9 mouse cellular contexts compared by ENCODE assay signal in the genomic region with DNA sequence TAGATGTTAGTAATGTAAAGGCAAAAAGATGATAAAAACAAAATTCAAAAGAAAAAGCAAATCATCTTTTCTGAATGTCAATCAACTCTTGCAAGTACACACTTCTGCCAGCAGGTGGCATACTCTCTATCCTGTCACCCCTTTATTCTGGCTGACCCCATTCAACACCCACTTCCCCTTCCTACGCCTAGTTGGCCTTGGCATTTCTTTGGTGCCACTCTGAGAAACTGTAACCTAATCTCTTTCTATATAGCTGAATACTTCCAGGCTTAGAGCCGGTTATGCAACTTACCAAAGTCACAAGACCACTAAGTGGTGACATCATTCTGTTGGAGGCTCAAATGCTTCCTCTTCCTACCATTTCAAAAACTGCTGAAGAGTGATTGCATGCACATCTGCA.
DNase-seq lines count a peak whose midpoint lies in the region; ATAC-seq lines count a peak whose summit lies in the region.
"Had no signal": no experiment of that assay in that cellular context is flagged by ENCODE, and none has a peak within 500 bp of the region (broad histone marks: within the 10 kb centered on the region; RNA-seq: fewer than 3 reads in every experiment).

No protein-coding gene starts in this region.

- DNase-seq in forebrain, embryonic 14.5 days (ENCODE audit: low spot score): peak; percentile 30
- DNase-seq in left cerebral cortex, postnatal 4 days: peak; percentile 5
- no peak for DNase-seq in left cerebral cortex, postnatal 14 days (ENCODE audit: low spot score in 2 of 2)
- DNase-seq in adrenal gland, adult 8-10 months: peak; percentile 9
- DNase-seq in lung, postnatal 10 days: peak; percentile 2
- no peak for DNase-seq in urinary bladder, postnatal 14 days (ENCODE audit: low spot score)

- no peaks in the 10 kb centered on the region for H3K9me3 ChIP-seq in forebrain, embryonic 14.5 days (replicated peaks; ENCODE audit: control insufficient read depth, low read length)
- H3K9me3 ChIP-seq in forebrain, embryonic 16.5 days (ENCODE audit: control insufficient read depth, low read length): no peaks in the 10 kb centered on the region

- no peaks in the 10 kb centered on the region for H3K27me3 ChIP-seq in forebrain, embryonic 14.5 days (replicated peaks; ENCODE audit: control insufficient read depth, insufficient read depth, low read length)
- no peaks in the 10 kb centered on the region for H3K27me3 ChIP-seq in forebrain, embryonic 16.5 days (replicated peaks; ENCODE audit: control insufficient read depth, insufficient read depth, low read length)

- H3K9ac ChIP-seq in forebrain, embryonic 14.5 days (ENCODE audit: low read length): no peak overlapping the region
- H3K9ac ChIP-seq in forebrain, embryonic 16.5 days (replicated peaks; ENCODE audit: low read depth, low read length): no peak overlapping the region

- no peak for ATAC-seq in forebrain, embryonic 14.5 days
- no peak for ATAC-seq in forebrain, embryonic 16.5 days
- no peak for ATAC-seq in activated CD4-positive, CD25-positive, alpha-beta regulatory T cell, adult 4 months

- no peaks in the 10 kb centered on the region for H3K36me3 ChIP-seq in forebrain, embryonic 14.5 days (ENCODE audit: control insufficient read depth, insufficient read depth, low read length)
- H3K36me3 ChIP-seq in forebrain, embryonic 16.5 days (ENCODE audit: control insufficient read depth, insufficient read depth): no peaks in the 10 kb centered on the region

- H3K4me1 ChIP-seq in forebrain, embryonic 14.5 days (ENCODE audit: control insufficient read depth, insufficient read depth, low read length): no peaks in the 10 kb centered on the region
- H3K4me1 ChIP-seq in forebrain, embryonic 16.5 days (replicated peaks; ENCODE audit: control insufficient read depth, insufficient read depth, low read length): no peaks in the 10 kb centered on the region

- no peak overlapping the region for H3K27ac ChIP-seq in forebrain, embryonic 14.5 days (ENCODE audit: low read depth, low read length)
- H3K27ac ChIP-seq in forebrain, embryonic 16.5 days (ENCODE audit: low read length): no peak overlapping the region
- H3K27ac ChIP-seq: macrophage had no signal

- no peak overlapping the region for H3K4me3 ChIP-seq in forebrain, embryonic 14.5 days (ENCODE audit: low read depth, low read length)
- no peak overlapping the region for H3K4me3 ChIP-seq in forebrain, embryonic 16.5 days (replicated peaks; ENCODE audit: low read length)

- no peak overlapping the region for H3K4me2 ChIP-seq in forebrain, embryonic 14.5 days (ENCODE audit: low read length)
- no peak overlapping the region for H3K4me2 ChIP-seq in forebrain, embryonic 16.5 days (ENCODE audit: low read length)

- intact Hi-C loops in left cerebral cortex, postnatal 4 days (cut with DNase I): no loop called here
- intact Hi-C loops in left cerebral cortex, postnatal 14 days (cut with DNase I): loop anchor here (5.0 to 10.0 kb wide), 2 partner anchors 89 to 487 kb away; a partner anchor contains a TSS

- WGBS in forebrain, embryonic 14.5 days: 37% methylated on average over 2 of the region's 2 CpGs
- 30% methylated on average over 2 of the region's 2 CpGs for WGBS in forebrain, embryonic 16.5 days

Comparison
In these comparisons a context has a peak if more than half of its experiments do, and no peak if none do; other contexts are left out.
1. DNase-seq: peak in forebrain, embryonic 14.5 days (single experiment), left cerebral cortex, postnatal 4 days (single experiment), adrenal gland, adult 8-10 months (single experiment) and lung, postnatal 10 days (single experiment); none in left cerebral cortex, postnatal 14 days (0 of 2) and urinary bladder, postnatal 14 days (single experiment).